Mouse (Mus musculus): ENCODE measurements around the gene Mtfr2. TPM values are rescaled to one million over a fixed set of nuclear protein-coding genes. Genes with fewer than 3 reads are reported as not detected.

The Mtfr2 gene
- polyA plus RNA-seq, 2 experiments from 2014 or later = 1.3 to 2.2 TPM

DNA sequence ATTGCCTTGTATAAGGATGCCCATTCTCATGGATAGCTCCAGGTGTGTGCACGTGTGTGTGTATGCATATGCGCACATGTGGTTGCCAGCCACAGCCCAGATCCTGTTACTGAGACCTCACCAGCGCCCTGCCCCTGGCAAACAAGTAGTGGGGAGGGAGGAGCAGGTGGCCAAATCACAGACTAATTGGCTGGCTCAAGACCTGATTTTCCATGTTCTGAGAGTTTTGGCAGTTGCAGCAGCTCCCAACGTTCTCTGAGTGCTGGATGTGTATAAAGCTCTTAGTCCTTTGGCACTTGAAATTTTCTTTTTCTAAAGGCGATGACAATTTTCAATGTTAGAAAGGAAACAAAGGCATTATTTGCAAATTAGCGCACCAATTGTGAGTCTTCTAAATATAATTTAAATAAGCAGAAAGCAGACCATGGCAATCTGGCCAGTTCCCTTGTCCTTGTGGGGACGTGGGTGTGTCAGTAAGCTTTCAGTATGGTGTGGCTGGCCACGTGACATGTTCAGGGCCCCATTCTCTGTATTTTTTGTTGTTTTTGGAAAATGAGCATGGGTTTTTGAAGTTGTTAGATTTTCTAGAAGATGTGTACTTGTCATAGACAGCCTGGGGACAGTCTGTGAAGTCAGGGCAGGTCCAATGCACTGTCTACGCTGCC, 31.6 kb downstream of the Mtfr2 start:
- no peak for ATAC-seq

DNA sequence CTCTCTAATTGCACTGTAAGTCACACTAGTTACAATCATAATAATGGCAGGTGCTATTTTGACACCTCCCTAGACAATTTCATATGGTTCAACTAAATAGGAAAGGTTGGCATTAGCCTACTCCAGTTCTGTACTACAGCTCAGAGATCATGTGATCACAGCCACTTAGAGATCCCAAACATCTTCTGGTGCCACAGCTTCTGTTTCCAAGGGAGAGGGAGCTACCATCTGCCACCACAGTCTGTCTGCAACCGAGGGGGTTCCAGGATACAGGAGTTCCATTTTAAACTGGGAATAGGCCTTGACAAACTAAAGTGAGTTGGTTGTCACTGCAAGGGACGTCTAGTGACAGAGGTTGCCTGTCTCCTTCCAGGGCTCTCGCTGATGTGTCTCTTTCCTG, 33.2 kb downstream of the Mtfr2 start:
- no peak for ATAC-seq

DNA sequence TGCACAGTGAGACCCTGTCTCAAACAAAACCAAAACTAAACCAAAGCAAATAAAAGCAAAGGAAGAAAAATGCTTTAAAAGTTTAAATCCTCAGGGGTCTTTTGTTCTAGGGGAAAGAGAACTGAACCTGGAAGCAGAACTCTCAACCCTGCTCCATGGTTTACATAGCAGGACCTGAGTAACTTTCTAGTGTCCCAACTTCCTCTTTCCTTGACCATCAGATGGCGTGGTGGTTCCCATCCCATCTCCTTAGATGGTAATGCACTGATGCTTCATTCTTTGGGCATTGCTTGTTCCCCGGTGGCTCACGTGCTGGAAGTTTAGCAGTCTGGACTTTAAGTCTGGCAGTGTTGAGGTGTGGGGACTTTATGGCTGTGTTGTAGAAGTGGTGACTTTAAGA, 33.8 kb downstream of the Mtfr2 start:
- ATAC-seq = no peak

DNA sequence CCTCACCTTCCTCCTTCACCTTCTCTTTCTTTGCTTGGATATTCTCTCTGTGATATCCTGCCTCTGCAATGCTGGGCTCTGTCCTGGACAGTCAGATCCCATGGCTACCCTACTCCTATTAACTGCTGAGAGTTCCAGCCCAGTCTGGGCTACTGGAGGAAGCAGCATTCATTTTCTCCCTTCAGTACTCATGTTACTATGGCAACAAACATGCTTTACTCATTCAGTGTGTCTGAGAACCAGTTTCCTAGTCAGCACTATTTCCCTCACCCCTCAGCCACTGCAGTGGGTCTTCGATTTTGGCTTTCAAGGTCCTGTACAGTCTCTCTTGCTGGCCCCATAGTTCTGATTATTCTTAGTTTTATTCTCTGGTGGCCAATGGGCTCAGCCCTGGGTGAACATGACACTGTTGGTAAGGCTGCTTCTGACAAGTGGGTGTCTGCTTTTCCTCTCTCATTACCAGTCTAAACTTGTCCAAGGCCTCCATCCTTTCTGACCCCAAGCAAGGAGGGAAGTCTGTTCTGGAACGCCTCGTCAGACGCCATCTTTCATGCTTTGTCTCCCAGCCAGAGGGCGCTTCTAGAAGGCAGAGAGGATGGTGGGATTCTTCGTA, 35.3 kb downstream of the Mtfr2 start:
- no peak for ATAC-seq

DNA sequence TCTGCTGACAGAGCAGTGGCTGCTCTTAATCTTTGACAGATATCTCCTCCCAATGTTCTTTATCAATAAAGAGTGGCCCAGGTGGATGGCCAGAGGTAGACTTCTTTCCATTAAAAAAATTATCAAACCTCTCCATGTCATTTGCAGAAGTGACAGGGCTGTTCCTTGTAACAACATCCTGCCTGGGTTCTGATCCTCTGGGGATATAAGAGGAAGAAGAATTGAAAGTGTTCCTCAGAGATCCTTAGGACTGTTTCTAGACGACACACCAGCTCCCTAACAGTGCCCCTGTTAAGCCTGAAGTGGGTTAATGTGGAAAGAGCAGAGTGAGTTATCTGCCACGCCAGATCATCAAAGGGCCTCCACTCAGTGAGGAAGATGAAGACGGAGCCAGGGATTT, 43.0 kb downstream of the Mtfr2 start:
- ATAC-seq = no peak

DNA sequence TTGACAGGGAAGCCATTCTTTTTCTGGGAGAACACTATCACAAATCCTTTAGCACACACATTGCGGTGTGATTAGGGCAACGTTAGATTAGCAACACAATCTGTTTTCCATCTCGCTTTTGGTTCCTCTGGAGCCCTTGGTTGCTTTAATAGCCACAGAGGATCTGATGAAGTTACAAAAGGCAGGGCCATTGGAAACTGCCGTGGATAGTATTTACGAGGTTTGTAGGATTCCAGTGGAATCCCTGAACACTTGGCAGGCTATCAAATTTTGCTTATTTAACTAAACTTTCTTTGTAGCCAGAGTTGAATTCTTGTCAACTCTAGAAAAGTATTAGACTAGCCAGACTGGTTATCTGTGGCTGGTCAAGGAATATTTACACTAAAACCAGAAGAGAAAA, 47.2 kb downstream of the Mtfr2 start:
- ATAC-seq = no peak

DNA sequence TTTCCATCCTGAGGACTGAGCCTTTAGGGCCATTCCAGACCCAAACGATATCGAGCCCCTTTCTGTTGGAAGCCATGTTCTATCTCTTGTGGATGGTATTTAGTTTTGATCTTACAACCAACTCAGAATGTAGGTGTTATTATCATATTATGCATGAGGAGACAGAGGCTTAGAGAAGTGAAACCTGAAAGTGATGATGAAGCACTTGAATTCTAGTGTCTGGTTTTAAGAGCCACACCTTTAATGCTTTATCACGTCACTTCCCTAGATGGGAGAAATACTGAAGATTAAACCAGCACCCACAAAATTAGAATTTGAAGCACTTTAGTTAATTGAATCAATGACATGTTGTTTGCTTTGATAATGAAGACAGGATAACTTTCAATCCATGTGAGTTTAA, 48.2 kb downstream of the Mtfr2 start:
- no peak for ATAC-seq

DNA sequence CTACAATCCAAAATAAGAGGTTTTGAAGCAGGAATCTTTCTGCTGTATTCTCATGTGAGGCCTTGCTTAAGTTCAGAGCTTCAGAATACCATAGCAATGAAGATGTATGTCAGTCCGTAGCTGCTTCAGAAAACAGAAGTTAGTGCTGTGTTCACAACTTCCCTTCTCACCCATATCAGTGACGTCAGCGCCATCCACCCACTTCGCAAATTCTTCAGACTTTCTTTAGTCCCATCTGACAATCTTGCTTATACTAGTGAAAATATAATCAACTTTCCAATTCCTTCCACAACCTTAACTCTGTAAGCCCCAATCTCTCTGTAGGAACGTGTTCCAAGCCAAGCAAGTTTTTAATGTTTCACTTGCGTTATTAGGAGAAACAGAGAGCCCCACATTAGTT, 50.7 kb downstream of the Mtfr2 start:
- peak; percentile 19 for ATAC-seq

DNA sequence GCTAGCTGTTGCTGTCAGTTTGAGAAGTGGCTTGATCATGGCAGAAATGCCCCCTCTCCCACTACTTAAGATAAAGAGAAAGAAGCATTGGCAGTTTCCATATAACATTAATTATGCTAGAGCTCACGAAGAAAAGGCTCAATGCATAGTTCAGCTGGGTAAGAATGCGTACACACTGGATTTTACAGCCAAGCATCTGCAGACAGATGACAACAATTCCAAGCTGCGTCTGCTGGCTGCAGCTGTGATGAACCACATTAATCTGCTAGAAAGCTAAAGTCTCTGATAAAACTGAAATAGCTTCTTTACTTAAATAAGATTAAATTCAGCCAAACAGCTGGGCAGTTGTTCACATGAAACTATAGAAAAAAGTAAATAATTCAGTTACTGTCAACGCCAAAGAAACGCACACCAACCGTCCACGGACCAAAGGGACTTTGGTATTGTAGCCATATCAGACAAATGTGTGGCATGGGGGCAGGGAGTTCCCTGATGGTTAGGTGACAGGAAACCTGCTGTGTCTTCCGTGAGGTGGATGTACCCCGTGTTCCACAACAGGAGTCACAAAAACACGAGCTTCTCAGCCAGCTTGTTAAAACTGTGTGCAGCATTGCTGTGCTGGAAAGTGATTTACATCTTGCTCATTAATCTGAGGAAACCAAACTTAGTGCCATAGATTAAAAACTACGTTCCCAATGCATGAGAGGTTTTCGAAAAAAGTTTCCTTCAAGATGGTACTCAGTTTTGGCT, 51.2 kb downstream of the Mtfr2 start:
- ATAC-seq = no peak

DNA sequence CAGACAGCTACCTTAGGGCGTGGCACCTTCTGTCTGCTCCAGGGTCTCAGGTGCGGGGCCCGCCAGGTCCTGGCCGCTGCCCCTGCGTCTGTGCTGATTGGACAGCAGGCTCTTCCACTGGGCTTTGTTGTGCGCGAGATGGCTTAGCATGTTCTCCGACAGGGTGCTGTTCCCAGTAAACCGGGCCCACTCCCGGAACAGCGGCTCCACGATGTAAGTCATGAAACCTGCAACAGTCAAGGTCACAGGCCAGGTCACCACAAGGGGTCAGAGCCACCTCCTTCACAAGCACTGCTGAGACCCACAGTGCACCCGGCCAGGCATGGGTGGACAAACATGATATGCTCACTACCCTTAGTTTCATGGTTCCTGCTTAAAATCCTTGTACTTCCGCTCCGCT, 52.8 kb downstream of the Mtfr2 start:
- no peak for ATAC-seq

DNA sequence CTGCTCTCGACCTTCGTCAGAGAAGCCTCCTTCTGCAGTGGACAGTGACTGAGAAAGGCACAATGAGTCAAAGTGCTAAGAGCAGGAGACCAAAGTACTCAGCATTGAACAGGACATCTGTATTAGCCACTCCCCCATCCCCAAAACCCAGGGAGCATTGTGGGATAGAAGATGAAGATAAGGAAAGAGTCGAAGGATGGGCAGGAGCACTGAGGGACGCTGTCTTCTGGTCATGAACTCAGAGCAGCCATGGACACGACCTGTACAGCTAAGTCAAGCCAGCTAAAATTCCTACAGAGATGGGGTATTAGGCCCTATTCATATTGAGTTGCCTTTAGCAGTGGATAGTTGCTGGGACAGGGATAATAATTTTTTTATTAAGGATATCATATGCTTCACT, 55.4 kb downstream of the Mtfr2 start:
- no peak for ATAC-seq

DNA sequence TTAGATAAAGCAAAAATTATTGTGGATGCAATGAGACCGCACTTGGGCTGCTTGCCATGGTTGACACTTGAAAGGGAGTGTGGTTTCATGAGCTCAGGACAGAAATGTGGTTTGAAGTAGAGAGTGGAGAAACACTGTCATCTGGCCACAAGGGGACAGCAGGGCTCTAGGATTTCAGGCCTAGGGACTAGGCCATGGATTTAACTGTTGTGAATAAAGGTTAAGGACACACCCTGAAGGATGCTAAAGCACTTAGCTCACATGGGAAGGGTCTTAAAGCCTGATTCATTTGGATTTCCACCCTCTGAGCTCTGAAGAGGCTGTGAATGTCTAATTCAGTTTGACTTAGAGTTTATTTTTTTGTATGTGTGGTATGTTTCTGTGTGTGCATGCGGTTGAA, 57.9 kb downstream of the Mtfr2 start:
- ATAC-seq = no peak

DNA sequence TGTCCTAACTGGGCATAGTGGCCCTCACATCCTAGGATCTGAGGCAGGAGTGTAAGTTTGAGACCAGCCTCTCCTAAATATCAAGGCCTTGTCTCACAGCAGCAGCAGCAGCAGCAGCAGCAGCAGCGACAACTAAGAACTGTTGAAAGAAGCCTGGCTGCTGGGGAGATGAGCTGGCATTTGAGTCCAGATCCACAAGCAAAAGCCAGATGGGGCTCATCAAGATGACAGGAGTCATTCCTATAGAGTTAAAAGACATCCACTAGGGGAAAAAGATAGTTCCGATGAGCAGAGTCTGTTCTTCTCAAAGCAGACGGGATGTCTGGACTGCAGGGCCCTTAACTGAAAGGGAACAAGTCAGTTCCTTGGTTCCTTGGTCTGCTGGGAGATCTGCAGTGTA, 60.8 kb downstream of the Mtfr2 start:
- ATAC-seq = no peak

DNA sequence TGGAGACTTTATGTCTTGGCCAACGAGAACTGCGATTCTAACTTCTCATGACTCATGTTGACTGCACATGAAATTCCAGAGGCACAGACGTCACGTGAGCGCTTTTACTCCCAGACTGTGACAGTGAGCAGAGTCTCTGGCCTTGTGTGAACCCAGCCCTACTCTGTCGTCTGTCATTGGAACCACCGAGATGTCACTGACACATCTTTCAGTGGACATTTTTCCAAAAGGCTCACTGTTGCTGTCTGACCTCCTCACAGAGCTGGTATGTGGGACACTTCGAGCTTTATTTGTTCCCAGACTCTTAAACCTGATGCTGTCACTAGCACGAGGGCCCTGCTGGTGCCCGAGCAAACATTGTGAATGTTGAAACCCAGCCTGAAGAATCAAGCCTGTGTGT, 61.6 kb downstream of the Mtfr2 start:
- ATAC-seq = no peak

Other genes with a start within 250 kb of the Mtfr2 start
- gene Map7, start 199.3 kb upstream of the Mtfr2 start, polyA plus RNA-seq (2017; shearing (Covaris generic)) = 1 to 10 TPM; 4.8 to 5.2 TPM
- 100 to 1,000 TPM; 156 to 168 TPM for gene Bclaf1, start 35.3 kb upstream of the Mtfr2 start, polyA plus RNA-seq (2017; shearing (Covaris generic))

Measured in activated CD4-positive, CD25-positive, alpha-beta regulatory T cell, adult 4 months (primary cell).